ENCODE assay signal across 32 mouse cellular contexts in the genomic region with DNA sequence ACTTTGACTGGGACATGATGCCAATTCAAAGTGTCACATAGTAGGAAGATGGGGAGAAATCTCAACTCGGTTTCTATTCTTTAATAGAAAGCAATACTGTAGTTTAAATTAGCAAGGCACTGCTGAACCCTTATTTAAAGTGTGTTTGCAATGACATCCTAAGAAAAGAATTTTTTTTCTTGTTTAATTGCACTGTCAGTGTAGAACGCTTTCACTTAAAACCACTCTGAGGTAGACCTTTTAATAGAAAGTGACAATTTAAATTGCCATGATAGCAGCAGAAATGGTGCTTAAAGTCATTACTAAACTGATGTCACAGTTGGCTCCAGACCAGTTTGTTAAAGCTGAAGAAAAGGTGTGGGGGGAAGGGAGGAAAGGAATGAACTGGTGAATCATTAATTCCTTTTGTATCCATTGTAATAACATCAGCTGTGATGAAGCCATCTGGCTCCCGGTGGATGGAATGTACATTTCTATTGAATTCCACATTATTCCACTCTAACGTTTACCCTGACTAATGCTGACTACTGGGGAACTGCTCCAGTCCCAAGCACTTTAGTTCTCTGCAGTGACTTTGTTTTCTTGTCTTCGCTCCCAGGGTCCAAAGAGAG. TPM values are rescaled to one million over a fixed set of nuclear protein-coding genes. Genes with fewer than 3 reads are reported as not detected.
A peak's percentile ranks its signal among the peaks of the same experiment; 100 is the strongest.
DNase-seq lines count a peak whose midpoint lies in the region; ATAC-seq and TF ChIP-seq lines count a peak whose summit lies in the region.
"Had no signal": no experiment of that assay in that cellular context is flagged by ENCODE, and none has a peak within 500 bp of the region (broad histone marks: within the 10 kb centered on the region; RNA-seq: fewer than 3 reads in every experiment).

No protein-coding gene starts in this region.

- peak; percentile 66 for ATAC-seq in forebrain, embryonic 14.5 days
- no peak; the same call in 1 of the 2 replicates for ATAC-seq in forebrain, embryonic 12.5 days (ENCODE audit: low FRiP score)
- no peak for ATAC-seq in kidney, embryonic 15.5 days (replicated peaks; ENCODE audit: low FRiP score)
- peak; percentile 80 for ATAC-seq in Patski
- ATAC-seq in forebrain, embryonic 16.5 days = peak; percentile 73
- ATAC-seq: CD4-positive, CD25-positive, alpha-beta regulatory T cell, adult 4 months; hindbrain, postnatal 0 days; liver, embryonic 12.5 days had no signal

- 44% methylated on average over 5 of the region's 5 CpGs for WGBS in forebrain, embryonic 14.5 days
- WGBS in forebrain, embryonic 12.5 days = 54% methylated on average over 5 of the region's 5 CpGs
- WGBS in kidney, embryonic 15.5 days = 73% methylated on average over 5 of the region's 5 CpGs
- WGBS in forebrain, embryonic 16.5 days = 34% methylated on average over 5 of the region's 5 CpGs

- peak; percentile 27 for TF ChIP-seq CTCF in Patski (IDR thresholded peaks at IDR 0.05)

- peak; percentile 70 for DNase-seq in forebrain, embryonic 14.5 days (ENCODE audit: low spot score)
- peak; percentile 19 for DNase-seq in kidney, adult 9 months
- DNase-seq in Patski (ENCODE audit: low read depth, low spot score) = no peak
- DNase-seq in heart, adult 18-20 months = no peak
- no peak for DNase-seq in cerebellum, adult 8-10 months
- DNase-seq: cerebellum, adult 11-12 months; cerebellum, postnatal 14 days; embryo, embryonic 11 days; gastrocnemius, postnatal 14 days; heart, adult 11 months; heart, postnatal 10 days; layer of hippocampus, adult 9-11 months; lung, adult 18-20 months; lung, postnatal 10 days; right cerebral cortex, adult 18-20 months; thymus, postnatal 25 days had no signal

- in situ Hi-C loops in Patski (cut with MboI; ENCODE audit: low pct_unique_long_range_greater_than_20kb) = no loop called here

- H3K4me2 ChIP-seq in forebrain, embryonic 14.5 days (ENCODE audit: low read length) = no peak overlapping the region
- H3K4me2 ChIP-seq in forebrain, embryonic 12.5 days = no peak overlapping the region
- no peak overlapping the region for H3K4me2 ChIP-seq in kidney, embryonic 15.5 days
- H3K4me2 ChIP-seq in forebrain, embryonic 16.5 days (ENCODE audit: low read length) = no peak overlapping the region
- H3K4me2 ChIP-seq: heart, embryonic 12.5 days; limb, embryonic 13.5 days; liver, embryonic 12.5 days; midbrain, embryonic 11.5 days; neural tube, embryonic 15.5 days; stomach, embryonic 15.5 days had no signal

- CTCF ChIA-PET in Patski (lab: Charles Lee) = interaction anchor here (0.7 to 1.5 kb wide), 3 partner anchors 8 to 65 kb away, joined by 3 to 5 read pairs (median 3); no protein-coding TSS in a partner anchor

- no peaks in the 10 kb centered on the region for H3K4me1 ChIP-seq in forebrain, embryonic 14.5 days (ENCODE audit: control insufficient read depth, insufficient read depth, low read length)
- H3K4me1 ChIP-seq in forebrain, embryonic 12.5 days = no peaks in the 10 kb centered on the region
- no peaks in the 10 kb centered on the region for H3K4me1 ChIP-seq in kidney, embryonic 15.5 days
- H3K4me1 ChIP-seq in forebrain, embryonic 16.5 days (replicated peaks; ENCODE audit: control insufficient read depth, insufficient read depth, low read length) = no peaks in the 10 kb centered on the region
- H3K4me1 ChIP-seq: heart, embryonic 12.5 days; limb, embryonic 13.5 days; liver, embryonic 12.5 days; neural tube, embryonic 15.5 days; stomach, embryonic 15.5 days had no signal

- H3K27me3 ChIP-seq in forebrain, embryonic 14.5 days (replicated peaks; ENCODE audit: control insufficient read depth, insufficient read depth, low read length) = no peaks in the 10 kb centered on the region
- peaks cover 32% of the 10 kb centered on the region for H3K27me3 ChIP-seq in forebrain, embryonic 12.5 days
- H3K27me3 ChIP-seq in kidney, embryonic 15.5 days = peaks cover 44% of the 10 kb centered on the region
- no peaks in the 10 kb centered on the region for H3K27me3 ChIP-seq in Patski
- no peaks in the 10 kb centered on the region; the same call in 1 of the 2 replicates for H3K27me3 ChIP-seq in forebrain, embryonic 16.5 days (replicated peaks; ENCODE audit: control insufficient read depth, insufficient read depth, low read length)

- POLR2A ChIA-PET in Patski (lab: Charles Lee) = no interaction called here

- no peaks in the 10 kb centered on the region for H3K36me3 ChIP-seq in forebrain, embryonic 14.5 days (ENCODE audit: control insufficient read depth, insufficient read depth, low read length)
- no peaks in the 10 kb centered on the region for H3K36me3 ChIP-seq in forebrain, embryonic 12.5 days (replicated peaks)
- H3K36me3 ChIP-seq in kidney, embryonic 15.5 days = no peaks in the 10 kb centered on the region
- no peaks in the 10 kb centered on the region for H3K36me3 ChIP-seq in forebrain, embryonic 16.5 days (ENCODE audit: control insufficient read depth, insufficient read depth)
- H3K36me3 ChIP-seq: heart, embryonic 12.5 days; limb, embryonic 13.5 days; liver, embryonic 12.5 days; neural tube, embryonic 15.5 days; stomach, embryonic 15.5 days had no signal

- no peak overlapping the region for H3K4me3 ChIP-seq in forebrain, embryonic 14.5 days (ENCODE audit: low read depth, low read length)
- no peak overlapping the region for H3K4me3 ChIP-seq in forebrain, embryonic 12.5 days (replicated peaks)
- H3K4me3 ChIP-seq in kidney, embryonic 15.5 days (replicated peaks) = no peak overlapping the region
- H3K4me3 ChIP-seq in forebrain, embryonic 16.5 days (replicated peaks; ENCODE audit: low read length) = no peak overlapping the region
- H3K4me3 ChIP-seq: heart, embryonic 12.5 days; limb, embryonic 13.5 days; liver, embryonic 12.5 days; neural tube, embryonic 15.5 days; stomach, embryonic 15.5 days had no signal

- no peak overlapping the region for H3K27ac ChIP-seq in forebrain, embryonic 14.5 days (ENCODE audit: low read depth, low read length)
- H3K27ac ChIP-seq in forebrain, embryonic 12.5 days = no peak overlapping the region
- H3K27ac ChIP-seq in kidney, embryonic 15.5 days = no peak overlapping the region
- H3K27ac ChIP-seq in forebrain, embryonic 16.5 days (ENCODE audit: low read length) = no peak overlapping the region
- H3K27ac ChIP-seq: hindbrain, postnatal 0 days; limb, embryonic 13.5 days; liver, embryonic 12.5 days; neural tube, embryonic 15.5 days; stomach, embryonic 15.5 days had no signal

- H3K9ac ChIP-seq in forebrain, embryonic 14.5 days (ENCODE audit: low read length) = no peak overlapping the region
- no peak overlapping the region for H3K9ac ChIP-seq in forebrain, embryonic 12.5 days
- no peak overlapping the region for H3K9ac ChIP-seq in kidney, embryonic 15.5 days
- no peak overlapping the region for H3K9ac ChIP-seq in forebrain, embryonic 16.5 days (replicated peaks; ENCODE audit: low read depth, low read length)
- H3K9ac ChIP-seq: heart, embryonic 12.5 days; limb, embryonic 13.5 days; liver, embryonic 12.5 days; neural tube, embryonic 15.5 days; stomach, embryonic 15.5 days had no signal

- H3K9me3 ChIP-seq in forebrain, embryonic 14.5 days (replicated peaks; ENCODE audit: control insufficient read depth, low read length) = no peaks in the 10 kb centered on the region
- H3K9me3 ChIP-seq in forebrain, embryonic 12.5 days = no peaks in the 10 kb centered on the region
- no peaks in the 10 kb centered on the region for H3K9me3 ChIP-seq in kidney, embryonic 15.5 days (replicated peaks)
- no peaks in the 10 kb centered on the region for H3K9me3 ChIP-seq in forebrain, embryonic 16.5 days (ENCODE audit: control insufficient read depth, low read length)
- H3K9me3 ChIP-seq: heart, embryonic 12.5 days; limb, embryonic 13.5 days; liver, embryonic 12.5 days; neural tube, embryonic 15.5 days; stomach, embryonic 15.5 days had no signal

RNA-seq across cellular contexts. Expression of gene AU015836, which starts 53.9 kb away (rescaled TPM):
- not detected in 2 replicates for polyA plus RNA-seq in forebrain, embryonic 14.5 days (2014; fragmentation: Nextera tagmentation; extraction: Ambion mirVana)
- not detected in 2 replicates for polyA plus RNA-seq in forebrain, embryonic 12.5 days (2016; fragmentation: Nextera tagmentation; extraction: Ambion mirVana)
- 0.05 TPM in 1 of 2 replicates, not detected in the other for polyA plus RNA-seq in kidney, embryonic 15.5 days (2015; fragmentation: Nextera tagmentation; extraction: Ambion mirVana)
- polyA plus RNA-seq in Patski (2021) = not detected
- not detected in 2 replicates for polyA plus RNA-seq in forebrain, embryonic 16.5 days (2015; fragmentation: Nextera tagmentation; extraction: Ambion mirVana)
- total RNA-seq in heart, adult 18-20 months (2021) = not detected
- total RNA-seq: adrenal gland, postnatal 25 days; gastrocnemius, postnatal 14 days; heart, postnatal 10 days; hindbrain, postnatal 0 days; left cerebral cortex, adult 18-20 months; left cerebral cortex, postnatal 25 days had no signal
- polyA plus RNA-seq: CD4-positive, CD25-positive, alpha-beta regulatory T cell, adult 4 months; heart, embryonic 12.5 days; hindbrain, embryonic 11.5 days; hindbrain, postnatal 0 days; large intestine, adult 2 months; neural tube, embryonic 15.5 days had no signal

Comparison
In these comparisons a context has a peak if more than half of its experiments do, and no peak if none do; other contexts are left out.
1. ATAC-seq: peak in forebrain, embryonic 14.5 days (single experiment), Patski (single experiment) and forebrain, embryonic 16.5 days (single experiment); none in forebrain, embryonic 12.5 days (single experiment) and kidney, embryonic 15.5 days (single experiment).
2. DNase-seq: peak in forebrain, embryonic 14.5 days (single experiment) and kidney, adult 9 months (single experiment); none in Patski (single experiment), heart, adult 18-20 months (0 of 2) and cerebellum, adult 8-10 months (single experiment).